Mouse (Mus musculus) mesoderm, embryonic 11.5 days (tissue): ENCODE measurements at regions not wholly inside any gene's neighbourhood (a gene's known extent, or its start where the extent isn't known, plus 50 kb on each side); places are given as distances from the start of the nearest gene placed in this dataset.
"Not testable (repeated sequence)": the region's sequence is repeated elsewhere in the genome, so short reads cannot be mapped to it uniquely, and the experiment has no call there.

ENCODE experiments used
- DNase-seq: peaks from one replicate; pipeline ENCODE4 v3.0.0-alpha.2; 2012; ENCODE audit warnings: low read depth, low spot score

DNA sequence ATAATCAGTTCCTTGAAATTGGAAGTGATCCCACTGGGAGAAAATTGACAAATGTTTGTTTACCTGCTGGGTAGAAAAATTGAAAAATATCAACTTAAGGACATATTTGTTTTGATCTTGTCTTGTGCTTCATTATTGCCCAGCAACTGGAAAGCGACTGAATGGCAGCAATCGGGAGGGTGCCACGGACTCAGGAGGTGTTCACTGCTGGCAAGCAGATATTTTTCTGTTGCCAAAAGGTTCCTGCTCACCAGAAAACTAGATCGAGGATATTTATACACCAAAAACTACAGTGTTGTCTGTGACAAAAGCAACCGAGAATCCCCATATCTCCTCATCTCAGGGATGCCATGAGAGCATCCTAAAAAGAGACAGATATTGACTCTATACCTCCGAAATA lies 71.4 kb downstream of the Gm21833 start:
- DNase-seq = no peak

DNA sequence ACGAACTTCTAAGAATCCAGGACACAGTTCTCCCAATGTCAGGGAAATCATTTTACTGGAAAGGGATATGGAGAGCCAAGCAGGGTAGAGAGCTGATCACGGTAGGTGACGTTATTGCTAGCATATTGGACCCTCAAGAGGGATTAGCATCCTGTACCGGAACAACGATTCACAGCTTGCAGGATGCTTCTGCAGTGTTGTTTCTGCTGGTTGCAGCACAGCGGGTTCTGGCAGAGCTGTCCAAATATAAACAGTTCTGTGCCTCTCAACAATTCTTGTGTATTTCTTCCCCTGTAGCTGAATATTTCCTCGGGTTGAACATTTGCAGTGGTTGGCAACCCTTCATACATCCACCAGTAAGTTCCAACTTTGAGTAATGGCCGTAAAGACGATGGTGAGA lies 92.4 kb downstream of the Gm21833 start:
- no peak for DNase-seq

DNA sequence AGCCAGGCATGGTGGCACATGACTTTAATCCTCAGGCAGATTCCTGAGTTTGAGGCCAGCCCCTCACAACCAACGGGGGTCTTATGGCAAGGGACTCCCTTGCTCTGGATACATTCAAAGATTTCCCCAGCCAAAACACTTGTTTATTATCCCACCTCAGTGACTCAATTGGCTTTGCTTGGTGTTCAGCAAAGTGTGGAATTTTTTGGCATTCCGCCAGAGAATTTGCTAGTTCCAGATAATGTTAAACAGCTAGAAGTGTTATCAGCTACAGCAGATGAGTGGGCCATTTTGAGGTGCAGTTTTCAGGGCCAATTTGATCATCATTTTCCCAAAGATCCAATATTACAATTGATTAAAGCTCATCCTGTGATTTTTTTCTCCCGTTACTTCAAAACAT lies 130.8 kb downstream of the Gm21833 start:
- DNase-seq = not testable (repeated sequence)

- DNase-seq = no peak
Measured at GRCm38 (mm10) chr16:82991705-82992104, 163.5 kb downstream of the Gm21833 start.

- DNase-seq = no peak
Measured at GRCm38 (mm10) chr16:82997861-82998260, 169.7 kb downstream of the Gm21833 start.

- DNase-seq = no peak
Measured at GRCm38 (mm10) chr16:83021311-83021710, 193.1 kb downstream of the Gm21833 start.

DNA sequence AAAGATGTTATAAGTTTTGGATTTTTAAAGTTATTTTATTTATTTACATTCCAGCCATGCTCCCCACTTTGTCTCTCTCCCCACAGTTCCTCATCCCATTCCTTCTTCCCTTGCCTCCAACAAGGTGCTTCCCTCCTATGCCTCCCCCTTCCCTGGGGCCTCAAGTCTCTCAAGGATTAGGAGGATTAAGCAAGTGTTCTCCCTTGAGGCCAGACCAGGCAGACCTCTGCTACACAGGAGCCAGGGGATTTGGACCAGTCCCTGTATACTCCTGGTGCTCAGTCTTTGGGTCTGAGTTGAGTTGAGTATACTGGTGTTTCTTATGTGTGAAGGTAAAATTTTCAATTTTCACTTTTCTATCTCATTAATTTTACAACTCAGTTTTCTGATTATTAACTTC lies 235.2 kb downstream of the Gm21833 start:
- DNase-seq = no peak

- no peak for DNase-seq
Measured at GRCm38 (mm10) chr16:83071488-83071887, 243.3 kb downstream of the Gm21833 start.

DNA sequence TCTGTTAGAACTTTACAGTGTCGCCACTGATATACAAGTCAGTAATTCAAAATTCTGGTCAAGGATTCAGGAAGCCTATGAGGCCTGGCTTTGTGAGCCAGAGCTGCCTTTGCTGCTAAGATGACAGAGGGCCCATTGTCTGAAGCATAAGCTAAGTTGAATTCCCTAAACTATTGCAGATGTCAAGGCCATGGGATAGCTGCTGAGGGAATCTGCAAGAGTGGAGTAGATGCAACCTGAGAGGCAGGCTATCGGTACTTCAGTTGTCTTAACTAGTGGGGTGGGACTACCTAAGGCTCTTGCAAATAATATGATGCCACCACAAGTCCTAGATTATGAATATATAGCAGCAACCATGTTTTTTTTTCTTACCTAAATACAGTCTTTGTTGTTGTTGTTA lies 263.9 kb downstream of the Gm21833 start:
- DNase-seq = peak; percentile 22

- no peak for DNase-seq
Measured at GRCm38 (mm10) chr16:83111128-83111527, 282.9 kb downstream of the Gm21833 start.

DNA sequence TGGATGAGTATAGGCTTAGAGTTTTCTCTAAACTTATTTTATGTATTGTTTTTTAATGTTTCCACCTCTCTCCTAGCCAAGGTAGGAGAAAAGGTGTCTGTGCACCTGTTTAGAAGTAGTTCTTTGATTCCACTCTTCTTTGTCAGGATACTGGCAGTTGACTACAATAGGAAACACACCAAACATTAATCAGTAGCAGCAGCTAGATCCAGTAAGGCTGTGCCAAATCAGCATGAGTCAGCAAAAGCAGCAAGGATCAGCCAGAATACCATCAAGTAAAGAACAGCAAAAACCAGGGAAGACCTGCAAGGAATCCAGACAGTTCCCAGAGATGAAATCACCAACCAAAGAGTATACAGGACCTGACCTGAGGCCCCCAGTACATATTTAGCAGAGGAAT lies 303.7 kb downstream of the Gm21833 start:
- DNase-seq = no peak

- DNase-seq = no peak
Measured at GRCm38 (mm10) chr16:83173021-83173420, 344.8 kb downstream of the Gm21833 start.

DNA sequence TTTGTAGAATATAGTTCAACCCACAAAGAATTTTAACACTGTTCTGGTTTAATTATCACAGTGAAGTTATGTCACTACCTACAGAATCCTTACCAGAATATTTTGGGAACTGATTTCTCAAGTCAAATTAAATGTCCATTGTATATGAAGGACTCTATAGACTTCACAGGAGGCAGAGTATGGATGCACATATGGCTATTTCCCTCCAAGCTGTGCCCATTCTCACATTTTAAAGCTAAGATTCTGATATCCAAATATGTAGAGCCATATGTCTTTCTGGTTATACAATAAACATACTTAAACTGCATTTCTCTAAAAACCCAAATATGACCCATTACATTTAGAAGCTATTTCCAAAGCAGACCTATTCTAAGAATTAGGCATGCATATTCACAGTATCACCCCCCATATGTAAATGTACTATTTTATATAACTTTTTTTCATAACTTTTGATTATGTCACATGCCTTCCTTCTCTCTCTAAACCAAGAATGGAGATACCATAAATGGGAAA lies 365.3 kb downstream of the Gm21833 start:
- DNase-seq = no peak

DNA sequence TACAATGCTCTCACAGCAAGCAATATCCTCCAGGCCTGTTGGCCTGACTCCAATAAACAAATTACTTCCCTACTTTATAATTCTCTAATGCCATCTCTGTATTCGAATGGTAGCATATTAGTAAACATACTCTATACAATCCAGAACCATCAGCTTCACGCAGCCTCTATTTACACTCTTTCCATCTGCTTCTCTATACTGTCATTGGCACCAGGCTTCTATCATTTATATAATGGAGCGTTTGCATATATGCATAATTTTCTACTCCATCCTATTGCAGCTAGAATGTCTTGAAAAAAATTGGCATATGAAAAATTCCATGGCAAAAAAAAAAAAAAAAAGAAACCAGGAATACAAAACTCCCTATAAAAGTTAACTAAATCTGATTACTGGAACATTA lies 369.6 kb downstream of the Gm21833 start:
- no peak for DNase-seq
